Mouse (Mus musculus) C2C12 (cell line): ENCODE measurements around the gene Mlycd.

Source experiments
- CTCF ChIP-seq: IDR thresholded peaks from one replicate; pipeline ENCODE4 v1.5.1; 2011; ENCODE audit not compliant: control insufficient read depth, insufficient read depth, insufficient read length
- MAX ChIP-seq: IDR thresholded peaks from one replicate; pipeline ENCODE4 v1.6.1; 2011; ENCODE audit warnings: mild to moderate bottlenecking, control low read depth
- MYOD1 ChIP-seq: IDR thresholded peaks from one replicate; pipeline ENCODE4 v1.6.1; 2011; ENCODE audit warnings: low read depth; ENCODE audit not compliant: control insufficient read depth, insufficient read length
- MYOG ChIP-seq: IDR thresholded peaks from one replicate; pipeline ENCODE4 v1.6.1; 2011; ENCODE audit not compliant: control insufficient read depth, insufficient read length; ENCODE audit errors: extremely low read depth

- TF ChIP-seq CTCF (no peak), MYOG (no peak), MYOD1 (no peak), MAX (no peak)
Measured at GRCm38 (mm10) chr8:119400904-119401303, 6.2 kb downstream of the Mlycd start.
